Mouse (Mus musculus): ENCODE measurements around the gene Rnf39.

Rnf39 gene

DNA sequence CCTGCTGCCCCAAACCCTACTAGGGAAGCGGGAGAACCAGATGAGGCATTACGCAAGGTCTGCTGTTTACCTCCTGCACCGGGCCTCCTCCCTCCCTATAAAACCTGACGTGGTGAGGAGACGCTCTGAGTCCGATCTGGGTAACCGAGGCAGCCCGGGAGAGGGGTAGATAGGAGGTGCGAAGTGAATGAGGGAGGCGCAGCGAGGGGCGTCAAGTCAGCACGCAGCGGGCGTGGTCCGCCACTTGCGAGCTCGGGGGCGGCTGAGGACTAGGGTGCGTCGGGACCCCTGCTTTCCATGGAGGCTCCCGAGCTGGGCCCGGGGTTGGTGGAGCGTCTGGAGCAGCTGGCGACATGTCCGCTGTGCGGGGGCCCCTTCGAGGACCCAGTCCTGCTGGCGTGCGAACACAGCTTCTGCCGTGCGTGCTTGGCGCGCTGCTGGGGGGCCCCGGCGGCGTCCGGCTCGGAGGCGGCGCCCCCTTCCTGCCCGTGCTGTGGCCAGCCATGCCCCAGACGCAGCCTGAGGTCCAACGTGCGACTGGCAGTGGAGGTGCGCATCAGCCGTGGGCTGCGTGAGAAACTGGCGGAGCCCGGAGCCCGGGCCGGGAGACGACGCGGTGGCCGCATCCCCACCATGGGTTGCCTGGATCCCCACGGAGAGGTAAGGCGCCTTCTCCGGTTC lies at the start of gene Rnf39:
Gene Rnf39 (plus strand): TSS at position 128 of the 681 bp plus-strand sequence.
- DNase-seq = peak; percentile 29

DNA sequence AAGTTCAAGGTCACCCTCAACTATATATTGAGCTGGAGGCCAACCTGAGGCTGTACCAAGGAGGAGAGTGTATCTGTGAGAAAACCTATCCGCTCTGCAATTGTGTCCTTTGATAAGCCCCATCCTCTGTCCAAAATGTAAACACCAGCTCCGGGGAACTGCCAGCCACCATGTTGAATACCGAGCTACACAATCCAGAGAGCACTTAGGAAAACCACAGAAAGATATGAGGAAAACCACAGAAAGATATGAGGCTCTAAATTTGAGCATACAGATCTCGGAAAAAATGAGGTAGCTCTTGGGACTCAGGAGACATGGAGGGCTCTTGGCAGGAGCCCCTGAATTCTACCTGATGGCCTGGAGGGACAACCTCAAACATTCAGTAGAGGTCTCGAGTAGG lies 49.3 kb upstream of the Rnf39 start:
- no peak for DNase-seq

GRCm38 (mm10) chr17:36896583-36896982 lies 46.1 kb upstream of the Rnf39 start:
- peak; percentile 26 for DNase-seq

- DNase-seq = no peak
Observed at GRCm38 (mm10) chr17:36897065-36897464, 45.7 kb upstream of the Rnf39 start.

DNA sequence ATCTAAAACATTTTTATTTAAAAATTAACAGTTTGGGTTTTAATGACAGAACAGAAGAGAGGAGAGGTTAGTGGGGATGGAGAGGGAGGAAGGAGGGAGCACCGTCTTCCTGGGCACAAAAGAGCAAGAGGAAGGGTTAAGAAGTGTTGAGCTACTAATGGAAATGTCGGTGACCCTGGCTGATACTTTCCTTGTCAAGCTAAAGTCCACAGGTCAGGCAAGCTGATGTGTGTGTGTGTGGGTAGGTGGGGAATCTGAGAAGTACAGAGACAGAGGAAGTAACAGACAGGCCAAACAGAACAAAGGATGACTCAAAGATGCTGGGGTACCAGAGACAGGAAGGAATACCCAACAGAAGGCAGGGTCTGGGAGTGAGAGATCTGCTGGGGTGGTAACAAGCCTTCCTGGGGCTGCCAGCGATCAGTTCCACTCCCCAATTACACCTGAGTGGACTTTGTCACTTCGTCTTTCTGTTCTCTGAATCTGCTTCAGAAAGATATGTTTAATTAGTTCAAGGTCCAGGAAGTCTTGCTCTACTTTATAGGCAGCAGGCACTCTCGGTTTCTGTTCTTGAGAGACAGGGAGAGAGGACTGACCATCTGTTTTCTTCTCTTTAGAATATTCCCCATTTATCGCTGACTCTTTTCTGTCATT lies 45.0 kb upstream of the Rnf39 start, which contains the start of gene Trim31:
Gene Trim31 (plus strand): TSS at position 567 of the 654 bp plus-strand sequence.
- no peak for DNase-seq

GRCm38 (mm10) chr17:36899376-36899775 lies 43.3 kb upstream of the Rnf39 start:
- DNase-seq = no peak

GRCm38 (mm10) chr17:36900001-36900400 lies 42.7 kb upstream of the Rnf39 start:
- DNase-seq = no peak

- DNase-seq = no peak
Observed at GRCm38 (mm10) chr17:36900691-36901090, 42.0 kb upstream of the Rnf39 start.

DNA sequence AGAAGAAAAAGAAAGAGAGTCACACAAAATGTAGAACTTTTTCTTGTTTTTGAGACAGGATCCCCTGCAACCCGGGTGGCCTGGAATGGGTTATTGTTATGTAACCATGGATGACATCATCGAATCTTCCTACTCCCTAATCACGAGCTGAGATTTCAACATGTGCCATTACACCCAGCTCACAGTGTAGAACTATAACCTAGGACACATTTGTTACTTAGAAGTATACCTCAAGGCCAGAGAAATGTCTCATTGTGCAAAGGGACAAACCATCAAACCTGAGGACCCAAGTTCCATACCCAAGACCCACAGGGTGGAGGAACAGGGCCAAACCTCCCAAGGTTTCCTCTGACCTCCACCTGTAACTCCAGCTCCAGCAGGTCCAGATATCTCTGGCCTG lies 39.1 kb upstream of the Rnf39 start:
- no peak for DNase-seq

DNA sequence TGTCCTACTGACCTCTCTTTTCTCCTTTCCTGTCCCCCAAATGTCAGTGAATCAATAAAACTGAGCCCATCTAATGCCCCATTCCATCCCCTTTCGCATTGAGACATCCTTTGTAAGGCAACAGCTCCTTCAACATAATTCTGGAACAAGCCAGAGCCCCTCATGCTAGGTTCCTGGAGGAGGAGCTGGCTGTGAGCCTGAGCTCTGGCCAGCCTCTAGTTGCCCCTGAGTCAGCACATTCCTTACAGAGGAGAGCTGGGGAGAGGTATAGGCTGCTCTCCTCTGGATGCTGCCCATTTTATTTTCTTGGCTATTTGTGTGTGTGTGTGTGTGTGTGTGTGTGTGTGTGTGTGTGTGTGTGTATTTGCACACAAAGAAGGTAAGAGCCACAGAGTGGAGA lies 34.5 kb upstream of the Rnf39 start:
- DNase-seq = no peak

GRCm38 (mm10) chr17:36909802-36910201 lies 32.9 kb upstream of the Rnf39 start:
- DNase-seq = no peak

DNA sequence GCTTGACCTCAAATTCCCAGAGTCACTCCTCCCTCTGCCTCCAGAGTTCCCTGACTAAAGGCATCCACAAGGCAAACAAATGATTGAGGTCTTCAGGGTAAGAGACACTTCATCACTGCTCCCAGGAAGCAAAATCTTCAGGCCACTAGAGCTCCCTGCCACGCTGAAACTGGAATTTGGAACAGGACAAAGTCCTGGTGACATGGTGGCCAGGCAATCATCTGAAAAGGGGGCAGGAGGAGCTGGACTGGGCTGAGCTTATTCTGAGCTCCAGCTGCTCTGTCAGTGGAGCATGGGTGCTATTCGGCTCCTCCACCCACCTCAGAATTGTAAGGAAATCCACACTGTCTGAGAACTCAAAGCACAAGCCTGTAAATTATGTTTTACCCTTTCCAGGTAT lies 30.7 kb upstream of the Rnf39 start:
- no peak for DNase-seq

DNA sequence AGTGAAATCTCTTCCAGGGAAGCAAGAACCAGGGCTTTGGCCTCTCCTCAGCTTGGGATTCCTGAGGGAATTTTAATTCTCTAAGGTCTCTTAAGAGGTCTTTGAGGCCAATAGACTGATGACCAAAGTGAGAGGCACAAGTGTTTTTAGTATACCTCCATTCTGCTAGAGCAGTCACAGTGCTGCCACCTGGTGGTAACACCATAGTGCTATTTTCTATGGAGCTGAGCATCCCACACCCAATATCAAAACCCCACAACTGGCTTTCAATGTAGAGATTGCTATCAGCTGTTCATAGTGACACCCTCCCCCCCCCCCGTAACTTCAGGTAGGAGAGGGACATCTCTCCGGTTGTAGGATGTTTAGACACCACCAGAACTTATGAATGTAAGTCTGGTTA lies 28.6 kb upstream of the Rnf39 start:
- DNase-seq = peak; percentile 87

GRCm38 (mm10) chr17:36915076-36915475 lies 27.6 kb upstream of the Rnf39 start:
- peak; percentile 79 for DNase-seq

DNA sequence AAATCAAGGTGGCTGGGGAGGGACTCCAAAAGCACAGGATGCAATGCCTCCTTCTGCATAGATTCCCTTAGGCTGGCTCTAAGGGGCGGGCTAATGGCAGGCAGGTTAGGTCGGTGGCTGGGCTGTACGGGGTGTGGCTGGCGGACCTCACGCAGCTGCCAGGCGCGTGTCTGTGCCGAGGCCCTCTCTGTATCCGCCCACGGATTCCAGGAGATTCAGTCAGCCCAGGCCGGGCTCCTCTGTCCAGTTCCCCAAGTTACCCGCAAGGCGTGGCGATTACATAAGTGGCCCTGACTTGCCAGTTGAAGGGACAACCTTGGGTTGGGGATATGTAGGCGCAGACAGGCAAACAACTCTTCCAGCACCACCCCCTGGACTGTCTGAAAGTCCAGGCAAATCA lies 22.5 kb upstream of the Rnf39 start:
- no peak for DNase-seq

DNA sequence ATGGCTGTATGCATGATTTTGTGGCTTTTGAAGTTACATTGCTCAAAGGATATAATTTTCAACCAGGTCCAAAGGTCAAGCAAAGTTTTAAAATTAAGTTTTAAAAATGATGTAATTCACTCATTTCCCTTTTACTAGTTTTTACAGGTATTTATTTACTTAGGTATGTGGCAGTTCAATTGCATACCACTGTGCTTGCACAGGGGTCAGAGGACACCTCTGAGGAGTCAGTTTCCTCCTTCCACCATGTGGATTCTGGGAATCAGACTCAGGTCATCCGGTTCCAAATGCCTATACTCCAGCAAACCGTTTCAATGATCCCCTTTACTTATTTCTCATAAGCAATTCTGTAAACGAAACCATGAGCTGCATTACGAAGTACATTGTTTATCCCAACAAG lies 20.0 kb upstream of the Rnf39 start:
- no peak for DNase-seq

- DNase-seq = no peak
Observed at GRCm38 (mm10) chr17:36923491-36923890, 19.2 kb upstream of the Rnf39 start.

DNA sequence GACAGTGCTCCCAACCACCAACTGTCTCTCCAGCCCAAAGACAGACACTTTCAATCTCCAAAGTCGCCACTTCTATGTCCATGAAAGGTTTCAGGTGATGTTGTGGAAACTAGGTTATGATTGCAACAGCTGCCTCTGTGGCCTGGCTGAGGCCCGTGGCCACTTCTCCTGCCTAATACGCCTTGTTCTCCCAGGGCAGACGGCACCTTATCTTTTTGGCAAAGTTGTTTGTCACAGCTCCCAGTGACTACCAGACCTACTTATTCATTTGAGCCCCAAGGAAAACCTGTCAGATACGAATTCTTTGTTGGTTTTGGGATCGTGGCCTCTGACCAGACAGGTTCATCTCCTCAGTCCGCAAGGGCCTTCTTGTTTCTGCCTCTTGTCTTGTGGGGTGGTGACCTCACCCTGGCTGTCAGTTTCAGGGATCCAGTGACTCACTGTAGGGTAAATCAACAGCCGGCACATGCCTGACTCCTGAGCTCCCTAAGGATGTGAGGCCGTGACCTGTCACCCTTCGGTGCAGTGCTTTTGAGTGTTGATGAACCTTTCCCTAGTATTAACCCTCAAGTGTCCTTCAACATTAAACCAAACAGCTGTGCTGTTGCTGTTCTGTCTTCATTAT lies 15.1 kb upstream of the Rnf39 start:
- DNase-seq = no peak

DNA sequence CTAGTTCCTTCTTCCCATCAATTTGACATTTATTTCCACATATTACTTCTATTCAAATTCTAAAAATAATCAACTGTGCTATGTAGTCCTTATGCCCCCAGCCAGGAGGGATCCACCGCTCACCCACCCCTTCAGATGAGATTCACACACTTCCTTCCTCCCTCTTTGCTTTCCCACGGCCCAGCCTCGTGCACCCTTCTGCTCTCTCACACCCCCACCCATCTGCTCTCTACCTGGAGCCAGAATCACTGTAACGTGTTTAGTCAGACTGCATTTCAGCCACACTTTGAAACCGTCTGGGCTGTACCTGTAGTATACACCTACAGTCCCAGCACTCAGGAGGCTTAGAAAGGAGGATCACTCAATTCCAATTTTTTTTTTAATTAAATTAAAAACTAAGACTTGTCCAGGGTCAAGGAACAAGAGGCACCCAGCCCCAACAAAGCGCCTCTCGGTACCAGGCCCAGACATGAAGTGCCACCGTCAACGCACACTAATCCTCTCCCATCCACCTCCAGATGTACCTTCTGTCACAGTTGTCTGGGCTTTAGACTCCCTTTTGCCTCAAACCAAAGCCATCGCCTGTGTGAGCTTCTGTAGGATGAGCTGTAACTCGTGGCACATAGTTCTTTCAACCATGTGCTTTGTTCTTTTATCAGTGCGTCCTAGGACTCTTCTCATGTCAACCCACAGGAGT lies 13.3 kb upstream of the Rnf39 start:
- no peak for DNase-seq

DNA sequence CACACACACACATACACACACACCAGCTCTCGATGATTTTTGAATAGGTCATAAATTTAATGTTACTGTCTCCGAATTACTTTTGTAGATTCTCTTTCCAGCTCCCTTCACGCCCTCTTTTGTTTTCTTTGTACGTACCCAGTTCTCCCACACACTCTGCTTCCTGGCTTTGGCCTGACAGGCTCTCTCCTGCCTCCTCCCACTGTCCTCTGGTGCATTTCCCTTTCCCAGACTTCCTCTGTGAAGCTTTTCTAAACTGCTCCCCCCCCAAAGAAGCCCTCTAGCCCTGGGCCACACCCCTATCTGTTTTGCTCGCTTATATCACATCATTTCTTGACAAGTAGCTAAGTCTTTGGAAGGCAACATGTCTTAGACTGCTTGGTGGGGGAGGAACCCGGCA lies 12.5 kb upstream of the Rnf39 start:
- no peak for DNase-seq

DNA sequence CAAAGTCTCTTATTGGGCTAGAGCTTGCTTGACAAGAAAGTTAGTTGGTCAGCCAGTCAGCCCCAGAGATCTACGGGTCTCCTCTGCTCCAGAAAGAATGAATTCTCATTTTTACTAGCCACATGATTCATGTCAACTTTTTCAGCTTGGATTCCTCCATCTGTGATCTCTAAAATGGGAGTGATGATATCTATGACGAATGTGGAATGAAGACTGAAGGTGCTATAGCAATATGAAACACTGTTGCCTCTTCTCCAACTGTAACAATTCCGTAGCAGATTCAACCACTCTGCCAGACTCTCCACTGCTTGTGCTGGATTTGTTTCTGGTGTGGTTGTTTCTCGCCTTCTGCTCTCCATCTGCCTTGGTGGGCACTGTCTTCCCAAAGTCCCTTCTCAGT lies 11.6 kb upstream of the Rnf39 start:
- no peak for DNase-seq

DNA sequence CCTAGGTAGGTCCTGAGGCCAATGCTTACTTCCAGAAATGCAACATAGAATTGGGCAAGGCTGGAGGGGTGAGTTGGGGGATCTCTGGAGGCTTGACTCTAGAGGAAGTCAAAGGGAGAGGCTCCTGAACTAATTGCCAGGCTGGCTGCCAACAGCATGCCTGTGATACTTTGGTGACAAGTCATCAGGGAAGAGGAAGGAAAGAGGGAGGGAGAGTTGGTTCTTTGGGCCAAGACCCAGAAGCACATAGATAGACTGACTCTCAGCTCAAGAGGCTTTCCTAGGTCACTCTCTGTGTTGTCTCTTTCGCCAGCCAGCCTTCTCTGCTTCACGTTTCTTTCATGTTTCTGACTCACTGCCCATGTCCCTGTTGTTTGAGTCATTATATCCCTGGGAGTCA lies 10.9 kb upstream of the Rnf39 start:
- DNase-seq = no peak

DNA sequence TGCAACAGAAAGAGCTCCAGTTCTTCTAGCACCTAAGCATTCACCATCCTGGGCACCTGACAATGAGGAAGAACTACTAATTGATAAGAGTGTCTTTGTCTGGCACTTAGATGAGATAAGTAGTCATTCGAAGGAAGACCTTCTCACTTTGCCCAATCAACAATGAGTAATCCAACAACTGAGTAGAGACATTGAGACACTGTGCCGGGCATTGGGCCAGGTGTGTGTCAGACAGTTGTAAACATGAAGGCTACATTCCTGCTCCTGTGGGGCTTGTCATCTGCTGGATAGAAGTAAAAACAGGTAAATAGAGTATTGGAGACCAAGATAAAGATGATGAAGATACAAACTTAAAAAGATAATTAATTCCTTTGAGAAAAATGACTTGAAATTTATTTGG lies 4.7 kb upstream of the Rnf39 start:
- DNase-seq = no peak

- peak; percentile 25 for DNase-seq
Observed at GRCm38 (mm10) chr17:36942391-36942790, 327 bp upstream of the Rnf39 start.

Measured in right cerebral cortex, postnatal 14 days (tissue).